Mouse (Mus musculus) embryonic facial prominence, embryonic 15.5 days (tissue): ENCODE measurements around the gene Sik3. TPM values are rescaled to one million over a fixed set of nuclear protein-coding genes. Genes with fewer than 3 reads are reported as not detected.

Source experiments
- ATAC-seq: fragments of 200-750 bp; cut with Nextera tagmentation; 2 replicates; pipeline ENCODE4 v1.8.0; 2017; ENCODE audit warnings: low read depth, moderate TSS enrichment; ENCODE audit not compliant: insufficient number of reproducible peaks, low FRiP score, low TSS enrichment
- H3K27ac ChIP-seq: fragments of 300-500 bp; sonication (generic); replicated peaks from 2 replicates; pipeline ENCODE4 v1.5.1; 2015; ENCODE audit warnings: mild to moderate bottlenecking, inconsistent platforms
- H3K27me3 ChIP-seq: fragments of 300-500 bp; sonication (generic); 2 replicates; pipeline ENCODE4 v1.6.1; 2015; ENCODE audit warnings: inconsistent platforms
- H3K36me3 ChIP-seq: fragments of 300-500 bp; sonication (generic); 2 replicates; pipeline ENCODE4 v1.6.1; 2015; ENCODE audit warnings: mild to moderate bottlenecking, inconsistent platforms
- H3K4me1 ChIP-seq: fragments of 300-500 bp; sonication (generic); 2 replicates; pipeline ENCODE4 v1.6.1; 2015; ENCODE audit warnings: inconsistent platforms
- H3K4me2 ChIP-seq: fragments of 300-500 bp; sonication (generic); replicated peaks from 2 replicates; pipeline ENCODE4 v1.6.1; 2015; ENCODE audit warnings: mild to moderate bottlenecking, inconsistent platforms
- H3K4me3 ChIP-seq: fragments of 300-500 bp; sonication (generic); replicated peaks from 2 replicates; pipeline ENCODE4 v1.5.1; 2015; ENCODE audit warnings: mild to moderate bottlenecking, inconsistent platforms
- H3K9ac ChIP-seq: fragments of 300-500 bp; sonication (generic); 2 replicates; pipeline ENCODE4 v1.6.1; 2015; ENCODE audit warnings: inconsistent platforms
- H3K9me3 ChIP-seq: fragments of 300-500 bp; sonication (generic); replicated peaks from 2 replicates; pipeline ENCODE4 v1.6.1; 2016; ENCODE audit warnings: inconsistent platforms
- WGBS: fragments of 180-500 bp; shearing (Covaris S2); methylation state at CpG from one replicate; pipeline ENCODE4 v1.1.7; 2015; 5-methylcytosine and 5-hydroxymethylcytosine counted together
- polyA plus RNA-seq: library from polyadenylated mRNA; unstranded; fragments of >200 nt; fragmentation: Nextera tagmentation; extraction: Ambion mirVana; gene quantifications from 2 replicates; pipeline ENCODE4 v1.2.1, GENCODE M21; 2015

Sik3 gene
- polyA plus RNA-seq, 1 experiment from 2014 or later = 15.1 TPM

- Histone ChIP-seq H3K9me3 (no peaks in the 10 kb centered on the region), H3K36me3 (peaks cover 7% of the 10 kb centered on the region; the same call in 1 of the 2 replicates), H3K27ac (no peak overlapping the region), H3K9ac (no peak overlapping the region), H3K27me3 (no peaks in the 10 kb centered on the region), H3K4me2 (no peak overlapping the region), H3K4me3 (no peak overlapping the region), H3K4me1 (peaks cover 35% of the 10 kb centered on the region)
- 29% methylated on average over 9 of the region's 9 CpGs for WGBS
- no peak for ATAC-seq
Measured at GRCm38 (mm10) chr9:46035290-46035871, 22.8 kb downstream of the Sik3 start.

- H3K27ac ChIP-seq = no peak overlapping the region
- H3K9ac ChIP-seq = no peak overlapping the region
- peaks cover 7% of the 10 kb centered on the region; the same call in 1 of the 2 replicates for H3K36me3 ChIP-seq
- 94% methylated on average over 8 of the region's 8 CpGs for WGBS
- H3K4me3 ChIP-seq = no peak overlapping the region
- H3K4me1 ChIP-seq = peaks cover 25% of the 10 kb centered on the region
- H3K27me3 ChIP-seq = no peaks in the 10 kb centered on the region
- no peak overlapping the region for H3K4me2 ChIP-seq
- no peaks in the 10 kb centered on the region for H3K9me3 ChIP-seq
- ATAC-seq = no peak
Measured at GRCm38 (mm10) chr9:46036881-46037280, 24.3 kb downstream of the Sik3 start.

GRCm38 (mm10) chr9:46038786-46039185 lies 26.2 kb downstream of the Sik3 start:
- ATAC-seq = no peak
- no peak overlapping the region for H3K4me2 ChIP-seq
- H3K27me3 ChIP-seq = no peaks in the 10 kb centered on the region
- 84% methylated on average over 13 of the region's 13 CpGs for WGBS
- peaks cover 12% of the 10 kb centered on the region for H3K4me1 ChIP-seq
- H3K27ac ChIP-seq = no peak overlapping the region
- no peak overlapping the region for H3K9ac ChIP-seq
- peaks cover 7% of the 10 kb centered on the region; the same call in 1 of the 2 replicates for H3K36me3 ChIP-seq
- H3K9me3 ChIP-seq = no peaks in the 10 kb centered on the region
- no peak overlapping the region for H3K4me3 ChIP-seq

GRCm38 (mm10) chr9:46041186-46041585 lies 28.6 kb downstream of the Sik3 start:
- no peaks in the 10 kb centered on the region for H3K27me3 ChIP-seq
- ATAC-seq = no peak
- H3K9me3 ChIP-seq = no peaks in the 10 kb centered on the region
- no peak overlapping the region for H3K9ac ChIP-seq
- H3K4me2 ChIP-seq = no peak overlapping the region
- 56% methylated on average over 2 of the region's 2 CpGs for WGBS
- peaks cover 7% of the 10 kb centered on the region; the same call in 1 of the 2 replicates for H3K36me3 ChIP-seq
- no peaks in the 10 kb centered on the region for H3K4me1 ChIP-seq
- no peak overlapping the region for H3K27ac ChIP-seq
- no peak overlapping the region for H3K4me3 ChIP-seq

GRCm38 (mm10) chr9:46042387-46042786 lies 29.8 kb downstream of the Sik3 start:
- no peak for ATAC-seq
- no peak overlapping the region for H3K9ac ChIP-seq
- H3K27ac ChIP-seq = no peak overlapping the region
- H3K27me3 ChIP-seq = no peaks in the 10 kb centered on the region
- H3K36me3 ChIP-seq = peaks cover 7% of the 10 kb centered on the region; the same call in 1 of the 2 replicates
- H3K9me3 ChIP-seq = no peaks in the 10 kb centered on the region
- WGBS = 75% methylated on average over 3 of the region's 3 CpGs
- H3K4me3 ChIP-seq = no peak overlapping the region
- 0 out of 2 replicates have a peak, but pooled peaks cover 4% of the 10 kb centered on the region for H3K4me1 ChIP-seq
- H3K4me2 ChIP-seq = no peak overlapping the region

GRCm38 (mm10) chr9:46043626-46044025 lies 31.0 kb downstream of the Sik3 start:
- Histone ChIP-seq H3K27me3 (no peaks in the 10 kb centered on the region), H3K4me1 (0 out of 2 replicates have a peak, but pooled peaks cover 5% of the 10 kb centered on the region), H3K36me3 (peaks cover 7% of the 10 kb centered on the region; the same call in 1 of the 2 replicates), H3K4me3 (no peak overlapping the region), H3K4me2 (no peak overlapping the region), H3K27ac (no peak overlapping the region), H3K9me3 (no peaks in the 10 kb centered on the region), H3K9ac (no peak overlapping the region)
- ATAC-seq = no peak
- 90% methylated on average over 8 of the region's 8 CpGs for WGBS

- Histone ChIP-seq H3K27ac (no peak overlapping the region), H3K4me1 (peaks cover 14% of the 10 kb centered on the region), H3K9me3 (no peaks in the 10 kb centered on the region), H3K4me2 (no peak overlapping the region), H3K9ac (no peak overlapping the region), H3K36me3 (no peaks in the 10 kb centered on the region), H3K4me3 (no peak overlapping the region), H3K27me3 (no peaks in the 10 kb centered on the region)
- no peak for ATAC-seq
- WGBS = 74% methylated on average over 11 of the region's 11 CpGs
Measured at GRCm38 (mm10) chr9:46046724-46047517, 34.3 kb downstream of the Sik3 start.

- H3K4me1 ChIP-seq = peaks cover 18% of the 10 kb centered on the region
- H3K4me2 ChIP-seq = no peak overlapping the region
- H3K27ac ChIP-seq = no peak overlapping the region
- no peaks in the 10 kb centered on the region for H3K9me3 ChIP-seq
- WGBS = 45% methylated on average over 7 of the region's 7 CpGs
- ATAC-seq = no peak
- H3K9ac ChIP-seq = no peak overlapping the region
- H3K27me3 ChIP-seq = no peaks in the 10 kb centered on the region
- no peak overlapping the region for H3K4me3 ChIP-seq
- no peaks in the 10 kb centered on the region for H3K36me3 ChIP-seq
Measured at GRCm38 (mm10) chr9:46049525-46049924, 36.9 kb downstream of the Sik3 start.

GRCm38 (mm10) chr9:46050203-46050602 lies 37.6 kb downstream of the Sik3 start:
- Histone ChIP-seq H3K4me2 (no peak overlapping the region), H3K4me3 (no peak overlapping the region), H3K36me3 (no peaks in the 10 kb centered on the region), H3K4me1 (peaks cover 18% of the 10 kb centered on the region), H3K27ac (no peak overlapping the region), H3K9me3 (no peaks in the 10 kb centered on the region), H3K9ac (no peak overlapping the region), H3K27me3 (no peaks in the 10 kb centered on the region)
- 67% methylated on average over 8 of the region's 8 CpGs for WGBS
- no peak for ATAC-seq

- whole genome bisulfite sequencing = 81% methylated on average over 9 of the region's 9 CpGs
- H3K36me3 ChIP-seq = no peaks in the 10 kb centered on the region
- ATAC-seq = no peak
- H3K9ac ChIP-seq = no peak overlapping the region
- peaks cover 18% of the 10 kb centered on the region for H3K4me1 ChIP-seq
- no peak overlapping the region for H3K27ac ChIP-seq
- H3K4me2 ChIP-seq = no peak overlapping the region
- H3K4me3 ChIP-seq = no peak overlapping the region
- H3K9me3 ChIP-seq = no peaks in the 10 kb centered on the region
- H3K27me3 ChIP-seq = no peaks in the 10 kb centered on the region
Measured at GRCm38 (mm10) chr9:46053014-46053666, 40.5 kb downstream of the Sik3 start.

- no peak for ATAC-seq
- 81% methylated on average over 3 of the region's 3 CpGs for WGBS
- Histone ChIP-seq H3K27ac (no peak overlapping the region), H3K4me3 (no peak overlapping the region), H3K9ac (no peak overlapping the region), H3K9me3 (no peaks in the 10 kb centered on the region), H3K36me3 (no peaks in the 10 kb centered on the region), H3K4me1 (peaks cover 16% of the 10 kb centered on the region), H3K27me3 (no peaks in the 10 kb centered on the region), H3K4me2 (no peak overlapping the region)
Measured at GRCm38 (mm10) chr9:46058065-46058464, 45.4 kb downstream of the Sik3 start.
